Mouse (Mus musculus) CH12.LX (cell line): ENCODE data around the gene Nme3.

Source experiments
- CTCF ChIP-seq, 2 experiments: IDR thresholded peaks in 1 of 2; conservative IDR thresholded peaks in 1 of 2; 2 replicates each; pipeline ENCODE4 v1.5.1; 2011 to 2012; ENCODE audit warnings: low read depth in 2 of 2, low read length in 2 of 2, improper control_type of control experiment in 1 of 2, inconsistent platforms in 1 of 2, mild to moderate bottlenecking in 1 of 2, moderate library complexity in 1 of 2
- EP300 ChIP-seq: IDR thresholded peaks from 2 replicates; pipeline ENCODE4 v1.6.1; 2011; ENCODE audit warnings: low read length, improper control_type of control experiment
- ETS1 ChIP-seq: conservative IDR thresholded peaks from 2 replicates; pipeline ENCODE4 v1.6.1; 2012; ENCODE audit warnings: low read depth, mild to moderate bottlenecking, inconsistent platforms, low read length, improper control_type of control experiment, moderate library complexity
- POLR2A ChIP-seq: IDR thresholded peaks from 2 replicates; pipeline ENCODE4 v1.6.1; 2011; ENCODE audit warnings: low read depth, mild to moderate bottlenecking, improper control_type of control experiment, low read length

DNA sequence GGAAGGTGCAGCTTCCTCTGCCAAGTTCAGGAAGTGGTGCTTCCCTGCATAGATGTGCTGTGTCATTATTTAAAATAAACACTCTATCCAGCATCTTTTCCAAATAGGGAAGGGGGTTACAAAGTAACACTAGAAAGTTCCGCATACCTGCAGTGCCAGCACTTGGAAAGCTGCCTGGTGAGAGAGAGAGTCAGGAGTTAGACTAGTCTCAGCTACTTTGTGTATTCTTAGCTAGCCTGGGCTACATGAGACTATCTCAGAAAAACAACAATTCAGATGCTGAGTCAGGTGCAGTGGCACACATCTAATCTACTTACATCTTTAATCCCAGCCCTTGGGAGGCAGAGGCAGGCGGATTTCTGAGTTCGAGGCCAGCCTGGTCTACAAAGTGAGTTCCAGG, 34.5 kb upstream of the Nme3 start:
- TF ChIP-seq POLR2A: no peak
- TF ChIP-seq ETS1: no peak
- TF ChIP-seq EP300: no peak
- TF ChIP-seq CTCF (conservative IDR thresholded peaks at IDR 0.05 in 1 of 2, IDR thresholded peaks at IDR 0.05 in 1 of 2; ENCODE audit: low read depth in 2 of 2, low read length in 2 of 2): no peak
